Mouse (Mus musculus) MEL (cell line): ENCODE results near the gene Plekhg5. TPM values are rescaled to one million over a fixed set of nuclear protein-coding genes. Genes with fewer than 3 reads are reported as not detected.
A peak's percentile ranks its signal among the peaks of the same experiment; 100 is the strongest.

Source experiments
- DNase-seq: peaks from one replicate; pipeline ENCODE4 v3.0.0; 2011; ENCODE audit warnings: low read depth, low spot score
- H3K27ac ChIP-seq: 2 replicates; pipeline ENCODE4 v1.5.1; 2012; ENCODE audit warnings: low read depth, mild to moderate bottlenecking, control low read depth, low read length, moderate library complexity; ENCODE audit not compliant: control insufficient read depth
- H3K27me3 ChIP-seq, 2 experiments: fragments of 150-350 bp in 1 of 2; sonication (generic) in 1 of 2; 2 replicates each; pipeline ENCODE4 v1.6.1; 2012; ENCODE audit warnings: low read length in 2 of 2, mild to moderate bottlenecking in 2 of 2, improper control_type of control experiment in 1 of 2, moderate library complexity in 1 of 2; ENCODE audit not compliant: insufficient read depth in 2 of 2, control insufficient read depth in 1 of 2
- H3K36me3 ChIP-seq, 2 experiments: 2 replicates each; pipeline ENCODE4 v1.6.1; 2012 to 2014; ENCODE audit warnings: low read length in 2 of 2, improper control_type of control experiment in 1 of 2, inconsistent platforms in 1 of 2, mild to moderate bottlenecking in 1 of 2; ENCODE audit not compliant: insufficient read depth in 2 of 2, control insufficient read depth in 1 of 2
- H3K4me1 ChIP-seq, 2 experiments: fragments of 150-350 bp in 1 of 2; sonication (generic) in 1 of 2; 2 replicates each; pipeline ENCODE4 v1.6.1; 2012; ENCODE audit warnings: low read length in 2 of 2, improper control_type of control experiment in 1 of 2, mild to moderate bottlenecking in 1 of 2; ENCODE audit not compliant: insufficient read depth in 2 of 2, control insufficient read depth in 1 of 2
- H3K4me3 ChIP-seq, 2 experiments: fragments of 150-350 bp in 1 of 2; sonication (generic) in 1 of 2; 2 replicates each; pipeline ENCODE4 v1.5.1; 2012; ENCODE audit warnings: low read depth in 2 of 2, low read length in 2 of 2, mild to moderate bottlenecking in 2 of 2, moderate library complexity in 2 of 2, control low read depth in 1 of 2, improper control_type of control experiment in 1 of 2; ENCODE audit not compliant: control insufficient read depth in 1 of 2, insufficient read depth in 1 of 2
- H3K79me2 ChIP-seq: 2 replicates; pipeline ENCODE4 v1.6.1; 2012; ENCODE audit warnings: mild to moderate bottlenecking, low read length, moderate library complexity; ENCODE audit not compliant: control insufficient read depth, poor library complexity, insufficient read depth
- H3K9ac ChIP-seq: 2 replicates; pipeline ENCODE4 v1.6.1; 2012; ENCODE audit warnings: low read depth, mild to moderate bottlenecking, control low read depth, low read length, moderate library complexity; ENCODE audit not compliant: control insufficient read depth, poor library complexity, severe bottlenecking
- H3K9me3 ChIP-seq: fragments of 150-350 bp; sonication (generic); replicated peaks from 2 replicates; pipeline ENCODE4 v1.6.1; 2012; ENCODE audit warnings: mild to moderate bottlenecking, low read length, improper control_type of control experiment, moderate library complexity; ENCODE audit not compliant: insufficient read depth
- CHD1 ChIP-seq: IDR thresholded peaks from 2 replicates; pipeline ENCODE4 v1.6.1; 2012; ENCODE audit warnings: low read depth, mild to moderate bottlenecking, inconsistent platforms, low read length, improper control_type of control experiment
- ELF1 ChIP-seq: IDR thresholded peaks from 2 replicates; pipeline ENCODE4 v1.6.1; 2014; ENCODE audit warnings: low read depth, mild to moderate bottlenecking, inconsistent platforms, low read length, improper control_type of control experiment, moderate library complexity
- EP300 ChIP-seq, 2 experiments: IDR thresholded peaks; 2 replicates each; pipeline ENCODE4 v1.6.1; 2011; ENCODE audit warnings: improper control_type of control experiment in 2 of 2, low read length in 2 of 2, low read depth in 1 of 2, mild to moderate bottlenecking in 1 of 2
- ETS1 ChIP-seq: IDR thresholded peaks from 2 replicates; pipeline ENCODE4 v1.6.1; 2012; ENCODE audit warnings: low read depth, mild to moderate bottlenecking, inconsistent platforms, low read length, improper control_type of control experiment, moderate library complexity
- GABPA ChIP-seq: IDR thresholded peaks from 2 replicates; pipeline ENCODE4 v1.6.1; 2012; ENCODE audit warnings: low read depth, mild to moderate bottlenecking, inconsistent platforms, low read length, improper control_type of control experiment, moderate library complexity
- GATA1 ChIP-seq: IDR thresholded peaks from 2 replicates; pipeline ENCODE4 v1.6.1; 2011; ENCODE audit warnings: low read depth, low read length, improper control_type of control experiment
- KAT2A ChIP-seq: conservative IDR thresholded peaks from 2 replicates; pipeline ENCODE4 v1.6.1; 2012; ENCODE audit warnings: low read depth, low read length, improper control_type of control experiment, inconsistent platforms
- MAX ChIP-seq: IDR thresholded peaks from 2 replicates; pipeline ENCODE4 v1.6.1; 2011; ENCODE audit warnings: low read length, improper control_type of control experiment
- MAZ ChIP-seq: IDR thresholded peaks from 2 replicates; pipeline ENCODE4 v1.6.1; 2012; ENCODE audit warnings: low read depth, mild to moderate bottlenecking, inconsistent platforms, low read length, improper control_type of control experiment
- MEF2A ChIP-seq: IDR thresholded peaks from 2 replicates; pipeline ENCODE4 v1.6.1; 2014; ENCODE audit warnings: low read depth, mild to moderate bottlenecking, inconsistent platforms, low read length, improper control_type of control experiment; ENCODE audit not compliant: poor library complexity, insufficient replicate concordance, severe bottlenecking; ENCODE audit errors: extremely low read depth
- MXI1 ChIP-seq: IDR thresholded peaks from 2 replicates; pipeline ENCODE4 v1.6.1; 2011; ENCODE audit warnings: mild to moderate bottlenecking, low read depth, low read length, improper control_type of control experiment
- MYB ChIP-seq: IDR thresholded peaks from 2 replicates; pipeline ENCODE4 v1.6.1; 2011; ENCODE audit warnings: mild to moderate bottlenecking, low read depth, low read length, improper control_type of control experiment
- MYC ChIP-seq: IDR thresholded peaks from 2 replicates; pipeline ENCODE4 v1.6.1; 2011; ENCODE audit warnings: low read depth, mild to moderate bottlenecking, low read length, improper control_type of control experiment, moderate library complexity
- NELFE ChIP-seq: IDR thresholded peaks from 2 replicates; pipeline ENCODE4 v1.6.1; 2011; ENCODE audit warnings: low read depth, low read length, improper control_type of control experiment
- NRF1 ChIP-seq: IDR thresholded peaks from 2 replicates; pipeline ENCODE4 v1.6.1; 2014; ENCODE audit warnings: low read depth, mild to moderate bottlenecking, inconsistent platforms, low read length, improper control_type of control experiment, moderate library complexity; ENCODE audit not compliant: poor library complexity, insufficient read depth, severe bottlenecking
- POLR2AphosphoS2 ChIP-seq: IDR thresholded peaks from 2 replicates; pipeline ENCODE4 v1.6.1; 2011; ENCODE audit warnings: low read length, improper control_type of control experiment
- POLR2AphosphoS5 ChIP-seq: IDR thresholded peaks from 2 replicates; pipeline ENCODE4 v1.6.1; 2012; ENCODE audit warnings: low read depth, borderline replicate concordance, mild to moderate bottlenecking, inconsistent platforms, low read length, moderate library complexity, mixed read lengths
- RCOR1 ChIP-seq: IDR thresholded peaks from 2 replicates; pipeline ENCODE4 v1.6.1; 2012; ENCODE audit warnings: low read depth, mild to moderate bottlenecking, inconsistent platforms, low read length, improper control_type of control experiment
- SIN3A ChIP-seq: IDR thresholded peaks from 2 replicates; pipeline ENCODE4 v1.6.1; 2012; ENCODE audit warnings: low read length, improper control_type of control experiment, inconsistent platforms
- SMC3 ChIP-seq: IDR thresholded peaks from 2 replicates; pipeline ENCODE4 v1.6.1; 2011; ENCODE audit warnings: low read depth, low read length, improper control_type of control experiment
- TAL1 ChIP-seq: IDR thresholded peaks from 2 replicates; pipeline ENCODE4 v1.6.1; 2012; ENCODE audit warnings: mild to moderate bottlenecking, inconsistent platforms, low read length, moderate library complexity, mixed read lengths
- TCF12 ChIP-seq: IDR thresholded peaks from 2 replicates; pipeline ENCODE4 v1.6.1; 2014; ENCODE audit warnings: low read depth, mild to moderate bottlenecking, inconsistent platforms, low read length, improper control_type of control experiment, moderate library complexity
- UBTF ChIP-seq: IDR thresholded peaks from 2 replicates; pipeline ENCODE4 v1.6.1; 2012; ENCODE audit warnings: low read depth, mild to moderate bottlenecking, inconsistent platforms, low read length, improper control_type of control experiment, moderate library complexity, borderline replicate concordance; ENCODE audit not compliant: insufficient read depth
- USF1 ChIP-seq: IDR thresholded peaks from 2 replicates; pipeline ENCODE4 v1.6.1; 2014; ENCODE audit warnings: low read depth, mild to moderate bottlenecking, inconsistent platforms, low read length, improper control_type of control experiment, moderate library complexity
- USF2 ChIP-seq, 2 experiments: IDR thresholded peaks; 2 replicates each; pipeline ENCODE4 v1.6.1; 2011 to 2012; ENCODE audit warnings: improper control_type of control experiment in 2 of 2, low read length in 2 of 2, borderline replicate concordance in 1 of 2, inconsistent platforms in 1 of 2, low read depth in 1 of 2, mild to moderate bottlenecking in 1 of 2; ENCODE audit not compliant: insufficient read depth in 1 of 2
- ZKSCAN1 ChIP-seq: IDR thresholded peaks from 2 replicates; pipeline ENCODE4 v1.6.1; 2012; ENCODE audit warnings: low read depth, mild to moderate bottlenecking, inconsistent platforms, low read length, improper control_type of control experiment, moderate library complexity
- ZMIZ1 ChIP-seq: IDR thresholded peaks from 2 replicates; pipeline ENCODE4 v1.6.1; 2012; ENCODE audit warnings: low read depth, mild to moderate bottlenecking, inconsistent platforms, low read length, improper control_type of control experiment, moderate library complexity
- ZNF384 ChIP-seq: IDR thresholded peaks from 2 replicates; pipeline ENCODE4 v1.6.1; 2012; ENCODE audit warnings: low read depth, mild to moderate bottlenecking, inconsistent platforms, low read length, improper control_type of control experiment
- polyA plus RNA-seq, 2 experiments: library from polyadenylated mRNA; stranded (reverse) in 1 of 2; unstranded in 1 of 2; fragments of >175 nt in 1 of 2; fragments of >200 nt in 1 of 2; gene quantifications; 2 replicates each; pipeline versions ENCODE4 v1.2.1 to v1.2.4; 2012; ENCODE audit warnings: low replicate concordance in 2 of 2, low read depth in 1 of 2; ENCODE audit not compliant: insufficient read length in 2 of 2, insufficient read depth in 1 of 2, missing spikeins in 1 of 2
- total RNA-seq: library from RNA; depleted of rRNA; stranded (reverse); fragments of 300-350 nt; gene quantifications from 2 replicates; pipeline ENCODE4 v1.2.3, GENCODE M21; 2012

The Plekhg5 gene
- total and polyA plus RNA-seq, 3 experiments = 10.8 to 19.6 TPM; not detected in 1

- peaks cover 0 to 22% of the 10 kb centered on the region in 2 experiments; a peak in 3 of 4 replicates for H3K4me1 ChIP-seq
- no peaks in the 10 kb centered on the region for H3K9me3 ChIP-seq
- no peak for TF ChIP-seq USF1
- no peak for TF ChIP-seq POLR2AphosphoS2
- TF ChIP-seq NRF1 = peak; percentile 56; the same call in 1 of the 2 replicates
- peaks cover 0 to 15% of the 10 kb centered on the region in 2 experiments; a peak in 2 of 4 replicates for H3K36me3 ChIP-seq
- peak overlapping the region; percentile 37; the same call in 1 of the 2 replicates for H3K27ac ChIP-seq
- H3K4me3 ChIP-seq = peak overlapping the region; percentile 69 to 71
- H3K79me2 ChIP-seq = peaks cover 30% of the 10 kb centered on the region
- no peaks in the 10 kb centered on the region for H3K27me3 ChIP-seq
- H3K9ac ChIP-seq = peak overlapping the region; percentile 84
- DNase-seq = peak; percentile 53
Measured at GRCm38 (mm10) chr4:152026751-152027508, 45.4 kb upstream of the Plekhg5 start.

- DNase-seq = peak; percentile 98
- peak within 1 kb of the TSS; percentile 37; the same call in 1 of the 2 replicates for H3K27ac ChIP-seq
- TF ChIP-seq MAZ (no peak), ELF1 (peak; percentile 62; the same call in 1 of the 2 replicates), POLR2AphosphoS2 (peak; percentile 90), GABPA (no peak), NELFE (peak; percentile 95), EP300 (IDR thresholded peaks at IDR 0.05; ENCODE audit: low read depth in 1 of 2, low read length in 2 of 2) (no peak), CHD1 (no peak), UBTF (no peak), USF1 (no peak), MYB (no peak), MXI1 (peak; percentile 87), GATA1 (no peak), MAX (no peak; the same call in 1 of the 2 replicates), RCOR1 (no peak), NRF1 (peak; percentile 38; the same call in 1 of the 2 replicates), ZKSCAN1 (no peak), ETS1 (peak; percentile 28; the same call in 1 of the 2 replicates), MYC (no peak), SIN3A (peak; percentile 76), ZNF384 (no peak), ZMIZ1 (peak; percentile 78), KAT2A (no peak; the same call in 1 of the 2 replicates), MEF2A (no peak), TAL1 (no peak), POLR2AphosphoS5 (no peak), SMC3 (no peak), USF2 (IDR thresholded peaks at IDR 0.05; ENCODE audit: borderline replicate concordance in 1 of 2, insufficient read depth in 1 of 2, low read depth in 1 of 2, low read length in 2 of 2) (no peak), TCF12 (peak; percentile 50; the same call in 1 of the 2 replicates)
Measured at GRCm38 (mm10) chr4:152027524-152027923, 44.8 kb upstream of the Plekhg5 start, which contains the start of gene Zbtb48. Gene Zbtb48 (minus strand): TSS chr4:152027671.

More at GRCm38 (mm10) chr4:152027524-152027923, 44.8 kb upstream of the Plekhg5 start, which contains the start of gene Zbtb48:
- H3K9me3 ChIP-seq = no peaks in the 10 kb centered on the region
- H3K4me1 ChIP-seq = peaks cover 0 to 22% of the 10 kb centered on the region in 2 experiments; a peak in 3 of 4 replicates
- H3K27me3 ChIP-seq = no peaks in the 10 kb centered on the region
- peak within 1 kb of the TSS; percentile 69 to 71 for H3K4me3 ChIP-seq
- peaks cover 0 to 15% of the 10 kb centered on the region in 2 experiments; a peak in 2 of 4 replicates for H3K36me3 ChIP-seq
- peaks cover 30% of the 10 kb centered on the region for H3K79me2 ChIP-seq
- H3K9ac ChIP-seq = peak within 1 kb of the TSS; percentile 84
